Mouse (Mus musculus) CH12.LX (cell line): ENCODE data around the gene Pbrm1. TPM values are rescaled to one million over a fixed set of nuclear protein-coding genes. Genes with fewer than 3 reads are reported as not detected.

ENCODE experiments used
- DNase-seq: peaks from one replicate; pipeline ENCODE4 v3.0.0-alpha.2; 2013; ENCODE audit errors: extremely low read depth
- H3K27ac ChIP-seq: 2 replicates; pipeline ENCODE4 v1.5.1; 2012; ENCODE audit warnings: low read depth, mild to moderate bottlenecking, control low read depth, moderate library complexity; ENCODE audit not compliant: insufficient read depth
- H3K27me3 ChIP-seq: replicated peaks from 2 replicates; pipeline ENCODE3; 2012; ENCODE audit warnings: inconsistent platforms
- H3K36me3 ChIP-seq, 2 experiments: replicated peaks in 1 of 2; 2 replicates each; pipeline versions ENCODE3 to v1.6.1; 2012; ENCODE audit warnings: inconsistent platforms in 1 of 2, low read length in 1 of 2, mild to moderate bottlenecking in 1 of 2, mixed read lengths in 1 of 2, moderate library complexity in 1 of 2; ENCODE audit not compliant: control insufficient read depth in 1 of 2, insufficient read depth in 1 of 2
- H3K4me1 ChIP-seq, 2 experiments: 2 replicates each; pipeline ENCODE4 v1.6.1; 2012; ENCODE audit warnings: inconsistent platforms in 1 of 2, moderate library complexity in 1 of 2; ENCODE audit not compliant: insufficient read depth in 2 of 2, control insufficient read depth in 1 of 2
- H3K4me2 ChIP-seq: 2 replicates; pipeline ENCODE4 v1.6.1; 2012; ENCODE audit warnings: low read depth, mild to moderate bottlenecking, control low read depth; ENCODE audit not compliant: poor library complexity, insufficient read depth, severe bottlenecking
- H3K4me3 ChIP-seq, 3 experiments: fragments of 150-350 bp in 1 of 3; sonication (generic) in 1 of 3; replicated peaks in 1 of 3; 2 replicates each; pipeline versions ENCODE3 to v1.5.1; 2011 to 2012; ENCODE audit warnings: low read depth in 2 of 3, low read length in 2 of 3, mild to moderate bottlenecking in 2 of 3, moderate library complexity in 2 of 3, control low read depth in 1 of 3, improper control_type of control experiment in 1 of 3, inconsistent platforms in 1 of 3, mixed read lengths in 1 of 3; ENCODE audit not compliant: poor library complexity in 1 of 3
- H3K79me2 ChIP-seq: replicated peaks from 2 replicates; pipeline ENCODE4 v1.6.1; 2012; ENCODE audit warnings: mild to moderate bottlenecking, moderate library complexity; ENCODE audit not compliant: control insufficient read depth, poor library complexity, insufficient read depth, severe bottlenecking; ENCODE audit errors: extremely low read depth
- H3K9ac ChIP-seq: 2 replicates; pipeline ENCODE4 v1.6.1; 2012; ENCODE audit warnings: low read depth, mild to moderate bottlenecking, control low read depth, moderate library complexity; ENCODE audit not compliant: insufficient read depth
- H3K9me3 ChIP-seq: replicated peaks from 2 replicates; pipeline ENCODE3; 2012; ENCODE audit warnings: low read length, inconsistent platforms, mixed read lengths
- ETS1 ChIP-seq: conservative IDR thresholded peaks from 2 replicates; pipeline ENCODE4 v1.6.1; 2012; ENCODE audit warnings: low read depth, mild to moderate bottlenecking, inconsistent platforms, low read length, improper control_type of control experiment, moderate library complexity
- GABPA ChIP-seq: IDR thresholded peaks from 2 replicates; pipeline ENCODE4 v1.6.1; 2012; ENCODE audit warnings: low read depth, low read length, improper control_type of control experiment, inconsistent platforms; ENCODE audit not compliant: insufficient replicate concordance
- HCFC1 ChIP-seq: IDR thresholded peaks from 2 replicates; pipeline ENCODE4 v1.6.1; 2012; ENCODE audit warnings: low read depth, mild to moderate bottlenecking, inconsistent platforms, low read length, improper control_type of control experiment
- IRF4 ChIP-seq: IDR thresholded peaks from 2 replicates; pipeline ENCODE4 v1.6.1; 2014; ENCODE audit warnings: low read depth, mild to moderate bottlenecking, inconsistent platforms, low read length, improper control_type of control experiment
- JUN ChIP-seq: IDR thresholded peaks from 2 replicates; pipeline ENCODE4 v1.6.1; 2011; ENCODE audit warnings: low read depth, mild to moderate bottlenecking, low read length, improper control_type of control experiment, moderate library complexity; ENCODE audit not compliant: insufficient read depth
- JUND ChIP-seq: conservative IDR thresholded peaks from 2 replicates; pipeline ENCODE4 v1.6.1; 2011; ENCODE audit warnings: low read depth, low read length, improper control_type of control experiment
- MAFK ChIP-seq: IDR thresholded peaks from 2 replicates; pipeline ENCODE4 v1.6.1; 2011; ENCODE audit warnings: low read length, improper control_type of control experiment; ENCODE audit not compliant: insufficient replicate concordance
- MEF2A ChIP-seq: IDR thresholded peaks from 2 replicates; pipeline ENCODE4 v1.6.1; 2014; ENCODE audit warnings: low read depth, mild to moderate bottlenecking, inconsistent platforms, low read length, improper control_type of control experiment, borderline replicate concordance
- MYC ChIP-seq: IDR thresholded peaks from 2 replicates; pipeline ENCODE4 v1.6.1; 2011; ENCODE audit warnings: low read depth, mild to moderate bottlenecking, improper control_type of control experiment, low read length
- NELFE ChIP-seq: IDR thresholded peaks from 2 replicates; pipeline ENCODE4 v1.6.1; 2011; ENCODE audit warnings: low read depth, low read length, improper control_type of control experiment
- NRF1 ChIP-seq: IDR thresholded peaks from 2 replicates; pipeline ENCODE4 v1.6.1; 2014; ENCODE audit warnings: low read depth, mild to moderate bottlenecking, inconsistent platforms, low read length, improper control_type of control experiment, moderate library complexity
- RAD21 ChIP-seq: IDR thresholded peaks from 2 replicates; pipeline ENCODE4 v1.6.1; 2011; ENCODE audit warnings: low read depth, mild to moderate bottlenecking, low read length, improper control_type of control experiment, moderate library complexity
- SIN3A ChIP-seq: IDR thresholded peaks from 2 replicates; pipeline ENCODE4 v1.6.1; 2012; ENCODE audit warnings: low read length, improper control_type of control experiment, inconsistent platforms
- SMC3 ChIP-seq: IDR thresholded peaks from 2 replicates; pipeline ENCODE4 v1.6.1; 2011; ENCODE audit warnings: low read depth, low read length, improper control_type of control experiment
- TBP ChIP-seq: conservative IDR thresholded peaks from 2 replicates; pipeline ENCODE4 v1.6.1; 2011; ENCODE audit warnings: low read depth, low read length, improper control_type of control experiment
- TCF12 ChIP-seq: IDR thresholded peaks from 2 replicates; pipeline ENCODE4 v1.6.1; 2014; ENCODE audit warnings: low read depth, mild to moderate bottlenecking, inconsistent platforms, low read length, improper control_type of control experiment
- UBTF ChIP-seq: IDR thresholded peaks from 2 replicates; pipeline ENCODE4 v1.6.1; 2012; ENCODE audit warnings: low read depth, mild to moderate bottlenecking, inconsistent platforms, low read length, improper control_type of control experiment, moderate library complexity
- USF2 ChIP-seq: conservative IDR thresholded peaks from 2 replicates; pipeline ENCODE4 v1.6.1; 2011; ENCODE audit warnings: low read depth, low read length, improper control_type of control experiment
- ZKSCAN1 ChIP-seq: IDR thresholded peaks from 2 replicates; pipeline ENCODE4 v1.6.1; 2012; ENCODE audit warnings: low read depth, inconsistent platforms, low read length, improper control_type of control experiment, borderline replicate concordance
- ZNF384 ChIP-seq: IDR thresholded peaks from 2 replicates; pipeline ENCODE4 v1.6.1; 2012; ENCODE audit warnings: low read depth, low read length, improper control_type of control experiment, inconsistent platforms
- dilution Hi-C: fragments of 300-500 bp; cut with MboI; formaldehyde crosslinking; loops from 2 replicates; pipeline ENCODE4 v1.14.3; 2020; ENCODE audit warnings: low sequenced_read_pairs; ENCODE audit not compliant: extremely low pct_unique_long_range_greater_than_20kb, extremely low pct_ligation_motif_present
- in situ Hi-C: fragments of 300-500 bp; cut with MboI; formaldehyde crosslinking; loops from 3 replicates; pipeline ENCODE4 v1.14.3; 2019; ENCODE audit warnings: low sequenced_read_pairs, low pct_ligation_motif_present, low pct_unique_long_range_greater_than_20kb, mixed read lengths
- polyA plus RNA-seq: library from polyadenylated mRNA; unstranded; fragments of >175 nt; gene quantifications from 2 replicates; pipeline ENCODE4 v1.2.1, GENCODE M21; 2012; ENCODE audit warnings: low read depth; ENCODE audit not compliant: insufficient read length
- total RNA-seq, 2 experiments: library from RNA; depleted of rRNA; stranded (reverse); fragments of 300-350 nt in 1 of 2; fragments of >200 nt in 1 of 2; gene quantifications; 2 replicates each; pipeline ENCODE4 v1.2.3; 2012 to 2014

The Pbrm1 gene
- total and polyA plus RNA-seq, 3 experiments, result 20.4 to 28.8 (median 22.6) TPM

- Histone ChIP-seq H3K27ac (no peak overlapping the region), H3K4me3 (no peak overlapping the region), H3K27me3 (peaks cover 7% of the 10 kb centered on the region), H3K9ac (no peak overlapping the region), H3K79me2 (peaks cover 12% of the 10 kb centered on the region), H3K4me2 (no peak overlapping the region), H3K4me1 (peaks cover 11 to 24% of the 10 kb centered on the region in 2 experiments), H3K9me3 (no peaks in the 10 kb centered on the region), H3K36me3 (peaks cover 14 to 50% of the 10 kb centered on the region in 2 experiments)
- no peak for DNase-seq
- in situ Hi-C loops, result no loop called here
- TF ChIP-seq NELFE (no peak), ZNF384 (no peak), JUN (no peak), UBTF (no peak), HCFC1 (no peak), NRF1 (no peak), MAFK (no peak), IRF4 (no peak), JUND (no peak), MYC (no peak), SMC3 (no peak), ZKSCAN1 (no peak), TBP (no peak), RAD21 (no peak), MEF2A (no peak), GABPA (no peak), ETS1 (no peak), TCF12 (no peak), SIN3A (no peak), USF2 (no peak)
- dilution Hi-C loops, result no loop called here
Observed at GRCm38 (mm10) chr14:31125106-31126075, 106.5 kb downstream of the Pbrm1 start.
